Mouse (Mus musculus) v-Abl transformed pro-B cells (cell line): Measurements from ENCODE around the gene Eml6.
"Not testable (repeated sequence)": the region's sequence is repeated elsewhere in the genome, so short reads cannot be mapped to it uniquely, and the experiment has no call there.

Experiments used
- in situ Hi-C, 2 experiments: fragments of 400-800 bp; cut with MboI; formaldehyde crosslinking; loops; one replicate each; pipeline ENCODE4 v1.15.1; 2025; ENCODE audit not compliant: unreplicated experiment in 2 of 2

Eml6 gene

GRCm38 (mm10) chr11:29756007-29756406 is 269.8 kb downstream of the Eml6 start:
- in situ Hi-C loops = not testable (repeated sequence)

DNA sequence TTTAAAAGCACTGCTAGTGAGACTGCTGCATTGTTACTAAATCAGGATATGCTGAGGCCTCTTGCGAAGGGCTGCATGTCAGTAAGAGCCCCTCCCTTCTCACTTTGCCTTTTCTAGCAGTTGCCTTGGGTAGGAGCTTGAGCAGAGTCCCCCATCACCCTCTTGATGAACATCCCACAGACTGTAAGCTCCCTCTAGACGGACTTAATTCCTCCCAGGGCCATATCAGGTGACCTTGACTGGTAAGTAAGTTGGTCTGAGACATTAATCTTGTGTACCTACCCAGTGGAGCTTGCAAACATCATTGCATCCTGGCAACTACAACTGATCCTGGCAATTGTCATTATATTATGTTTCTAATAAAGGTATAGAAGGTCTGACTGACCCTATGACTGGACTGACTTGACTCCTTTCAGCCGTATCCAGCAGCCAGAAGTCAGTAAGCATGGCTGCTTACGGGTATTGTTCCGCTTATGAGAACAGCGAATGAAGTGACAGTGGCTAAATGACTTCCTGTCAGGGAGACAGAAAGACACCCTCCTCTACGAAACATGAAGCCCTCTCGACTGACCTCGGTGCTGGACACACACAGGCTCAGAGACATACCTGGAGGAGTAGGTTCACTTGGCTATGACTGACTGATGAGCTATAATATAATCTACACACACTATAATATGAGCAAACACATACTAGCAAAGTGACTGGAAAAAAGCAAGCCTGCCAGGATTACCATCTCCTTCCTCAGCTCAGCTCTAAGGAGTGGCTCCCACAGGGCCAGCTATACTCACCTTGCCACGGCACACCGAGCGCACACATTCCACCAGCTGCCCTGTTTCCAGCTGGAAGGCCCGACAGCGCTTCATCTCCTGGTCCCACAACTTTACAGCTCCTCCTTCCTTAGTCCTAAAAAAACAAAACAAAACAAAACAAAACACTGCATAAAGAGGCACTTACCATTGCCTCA is 273.9 kb downstream of the Eml6 start:
- in situ Hi-C loops = no loop called here

GRCm38 (mm10) chr11:29751013-29751412 is 274.8 kb downstream of the Eml6 start:
- in situ Hi-C loops = no loop called here

DNA sequence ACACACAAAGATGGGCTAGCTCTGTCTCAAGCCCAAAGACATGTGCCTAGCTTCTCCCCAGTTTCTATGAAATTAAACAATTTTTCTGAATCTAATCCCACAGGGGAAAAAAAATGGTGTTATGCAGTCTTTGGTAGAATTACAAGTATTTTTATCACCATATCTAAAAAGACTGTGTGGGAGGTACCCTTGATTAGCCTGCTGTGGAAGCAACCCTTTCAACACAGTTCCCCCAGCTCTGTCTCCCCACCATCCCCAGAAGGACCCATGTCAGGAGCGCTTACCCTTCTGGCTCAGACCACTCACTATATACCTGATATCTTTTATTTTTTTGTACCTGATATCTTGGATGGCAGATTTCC is 276.4 kb downstream of the Eml6 start:
- in situ Hi-C loops = no loop called here

DNA sequence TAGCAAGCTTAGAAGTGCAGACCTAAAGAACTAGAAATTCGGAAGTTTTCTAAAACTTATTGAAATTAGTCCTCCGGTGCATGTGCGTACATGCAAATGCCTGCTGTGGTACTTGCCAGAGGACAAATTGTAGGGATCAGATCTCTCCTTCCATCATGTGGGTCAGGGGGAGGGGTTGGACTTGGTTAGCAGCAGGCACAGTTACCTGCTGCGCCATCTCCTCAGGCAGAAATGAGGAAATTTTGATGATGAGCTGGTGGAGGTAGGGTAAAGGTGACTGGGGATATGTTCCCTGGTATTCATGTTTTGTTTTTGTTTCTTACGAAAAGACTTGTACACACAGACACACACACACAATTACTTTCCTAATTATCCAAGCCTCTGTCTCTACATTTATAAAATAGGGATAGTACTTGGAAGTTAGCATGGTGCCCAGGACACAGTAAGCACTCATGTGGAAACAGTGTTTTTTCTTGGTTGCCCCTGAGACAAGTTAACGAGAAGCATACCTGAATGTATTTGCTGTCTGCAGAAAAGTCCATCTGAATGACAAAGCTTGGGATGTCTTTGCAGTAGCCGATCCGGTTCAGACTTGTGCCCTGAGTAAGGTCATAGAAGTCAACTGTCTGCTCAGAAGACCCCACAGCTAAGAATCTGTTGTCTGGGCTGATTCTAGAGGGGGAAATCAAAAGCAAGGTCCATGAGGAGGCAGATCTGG is 276.9 kb downstream of the Eml6 start:
- in situ Hi-C loops = no loop called here

DNA sequence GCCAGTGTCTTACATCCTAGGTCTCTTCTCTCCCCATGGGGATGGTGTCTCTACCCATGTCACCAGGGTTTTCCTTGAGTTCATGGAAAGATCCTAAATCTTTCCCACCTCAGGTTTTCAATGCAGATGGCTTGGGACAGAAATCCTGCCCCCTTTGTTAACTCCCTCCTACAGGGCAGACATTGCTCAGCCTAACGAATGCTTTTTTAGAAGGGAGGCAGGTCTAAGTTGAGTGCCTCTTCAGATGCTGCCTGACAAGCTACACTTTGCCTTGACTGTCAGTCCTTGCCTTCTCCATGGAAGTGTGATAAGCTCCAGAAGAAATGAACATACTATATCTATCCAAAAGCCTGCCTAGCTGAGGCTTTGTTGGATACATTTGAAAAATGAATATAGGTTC is 278.0 kb downstream of the Eml6 start:
- in situ Hi-C loops = no loop called here

- in situ Hi-C loops = no loop called here
Measured at GRCm38 (mm10) chr11:29747365-29747764, 278.5 kb downstream of the Eml6 start.

DNA sequence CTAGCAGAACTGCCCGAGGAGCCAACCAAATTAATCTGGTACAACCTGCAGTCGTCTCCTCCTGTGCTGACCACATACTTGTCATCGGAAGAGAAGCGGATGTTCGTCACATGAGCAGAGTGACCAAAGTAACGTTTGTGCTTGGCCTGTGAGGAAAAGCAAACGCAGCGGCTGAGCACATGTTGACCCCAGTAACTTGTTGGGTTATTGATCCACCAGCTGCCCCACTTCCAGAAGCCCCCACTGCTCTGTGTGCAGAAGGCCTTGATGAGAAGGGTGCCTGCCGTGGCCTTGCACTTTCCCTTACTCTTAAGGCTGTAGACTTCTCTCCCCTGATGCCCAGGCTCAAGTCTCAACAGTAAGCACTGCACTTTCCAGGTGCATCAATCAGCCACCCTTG is 279.6 kb downstream of the Eml6 start:
- in situ Hi-C loops = no loop called here

- in situ Hi-C loops = no loop called here
Measured at GRCm38 (mm10) chr11:29745513-29745912, 280.3 kb downstream of the Eml6 start.

DNA sequence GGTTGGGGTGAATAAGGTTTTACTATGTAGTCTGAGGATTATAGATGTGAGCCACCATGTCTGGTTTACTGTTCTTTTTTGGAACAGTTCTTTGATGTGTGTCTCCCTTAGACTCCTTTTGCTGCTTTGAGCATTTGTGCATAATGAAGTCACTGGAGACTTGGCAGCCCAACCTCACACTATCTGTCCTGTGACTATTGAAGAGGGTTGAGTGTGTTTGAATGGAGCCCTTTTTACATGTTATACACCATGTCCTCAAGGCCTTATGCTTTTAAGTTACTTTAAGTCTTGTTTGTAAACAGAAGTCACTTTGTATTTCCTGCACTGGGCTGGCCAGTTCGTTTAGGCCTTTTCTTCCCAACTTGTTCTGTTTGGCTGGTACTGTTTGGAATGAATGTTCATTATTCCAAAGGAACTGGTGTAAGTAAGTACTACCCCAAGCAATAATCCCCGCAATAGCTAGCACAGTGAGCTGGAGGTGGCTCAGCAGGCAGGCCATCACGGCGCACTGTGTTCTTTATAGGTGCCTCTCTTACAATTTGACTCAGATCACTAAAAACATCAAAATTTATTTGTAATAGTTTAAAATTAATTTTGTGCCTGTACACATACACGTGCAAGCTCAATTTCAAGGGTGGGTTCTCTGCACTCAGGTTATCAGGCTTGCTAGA is 280.9 kb downstream of the Eml6 start:
- in situ Hi-C loops = no loop called here

DNA sequence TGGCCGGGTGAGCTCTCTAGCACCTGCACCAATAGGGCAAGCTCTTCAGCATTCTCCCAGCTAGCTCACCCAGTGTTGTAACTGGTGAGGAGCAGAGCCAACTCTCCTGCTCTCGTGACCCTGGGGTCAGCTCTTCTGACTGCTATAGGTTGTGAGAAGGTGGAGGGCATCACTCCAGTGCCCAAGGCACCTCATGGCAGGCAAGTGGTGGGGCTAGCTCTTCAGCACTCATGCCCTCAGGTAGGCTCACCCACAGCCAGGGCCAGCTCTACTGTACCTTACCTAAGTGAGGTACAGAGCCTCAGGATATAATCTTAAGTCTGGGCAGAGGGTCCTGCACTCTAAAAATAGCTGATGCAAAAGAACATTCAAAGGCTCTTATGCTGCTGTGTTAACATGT is 286.1 kb downstream of the Eml6 start:
- in situ Hi-C loops = no loop called here

GRCm38 (mm10) chr11:29727901-29728300 is 297.9 kb downstream of the Eml6 start:
- in situ Hi-C loops = no loop called here

DNA sequence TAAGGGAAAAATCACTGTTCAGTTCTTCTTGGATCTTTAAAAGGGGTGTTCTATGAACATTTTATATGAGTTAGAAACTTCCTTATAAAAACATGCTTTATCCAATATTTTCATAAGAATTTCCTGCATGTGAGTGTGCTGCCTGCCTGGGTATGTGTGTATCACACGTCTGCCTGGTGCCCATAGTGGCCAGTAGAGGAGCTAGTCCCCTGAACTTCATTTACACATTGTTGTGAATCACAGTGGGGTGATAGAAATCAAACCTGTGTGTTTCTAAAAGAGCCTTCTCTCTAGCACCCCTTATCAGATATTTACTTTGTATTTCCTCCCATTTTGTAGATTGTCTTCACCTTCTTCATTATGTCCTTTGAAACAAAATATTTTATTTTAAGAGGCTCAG is 300.2 kb downstream of the Eml6 start:
- in situ Hi-C loops = no loop called here

DNA sequence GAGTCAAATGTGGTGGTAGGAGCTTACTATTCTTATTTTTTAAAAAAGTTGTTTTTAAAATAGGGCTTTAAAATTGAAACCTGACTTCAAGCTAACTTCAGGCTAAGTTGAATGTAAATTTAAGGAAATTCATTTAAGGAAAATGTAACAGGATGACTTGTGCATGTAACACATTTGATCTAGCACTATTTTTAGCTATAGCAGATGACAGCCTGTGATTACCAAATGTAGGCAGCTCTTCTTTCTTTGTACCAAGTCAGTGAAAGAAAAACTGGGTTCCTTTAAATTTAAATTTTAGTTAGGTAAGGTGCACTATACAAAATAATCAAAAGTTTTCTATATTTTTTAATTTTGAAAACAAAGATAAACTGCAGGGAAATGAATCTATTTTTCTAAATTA is 300.7 kb downstream of the Eml6 start:
- in situ Hi-C loops = no loop called here

DNA sequence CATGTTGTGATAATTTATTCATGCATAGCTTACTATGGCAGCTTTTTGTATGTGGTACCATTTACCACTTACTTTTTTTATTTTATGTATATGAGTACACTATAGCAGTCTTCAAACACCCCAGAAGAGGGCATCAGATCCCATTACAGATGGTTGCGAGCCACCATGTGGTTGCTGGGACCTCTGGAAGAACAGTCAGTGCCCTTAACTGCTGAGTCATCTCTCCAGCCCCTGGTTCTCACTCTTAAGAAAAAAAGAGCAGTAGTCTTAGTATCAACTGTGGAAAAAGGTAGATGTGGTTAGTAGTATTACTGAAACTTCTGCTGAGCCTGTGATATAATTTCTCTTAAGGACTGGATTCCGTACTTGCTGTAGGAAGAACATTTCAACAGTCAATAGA is 301.6 kb downstream of the Eml6 start:
- in situ Hi-C loops = loop anchor here (25.0 kb wide), 2 partner anchors 462 to 488 kb away; no protein-coding TSS in a partner anchor

DNA sequence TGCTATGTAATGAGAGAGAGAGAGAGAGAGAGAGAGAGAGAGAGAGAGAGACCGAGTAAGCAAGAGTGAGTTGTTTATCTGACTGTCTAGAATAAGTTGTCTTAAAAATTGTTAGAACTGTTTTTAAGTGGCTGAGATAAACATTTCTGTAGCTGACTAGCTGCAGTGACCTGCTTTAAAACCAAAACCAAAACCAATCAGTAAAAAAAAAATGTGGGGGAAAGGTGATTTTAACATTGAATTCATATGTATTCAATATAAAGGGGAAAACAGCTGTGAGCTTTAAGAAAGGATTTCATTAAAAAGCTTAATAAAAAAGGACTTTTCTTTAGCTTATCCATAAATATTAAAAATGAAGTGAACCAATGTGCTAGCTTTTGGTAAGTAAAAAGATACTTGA is 306.2 kb downstream of the Eml6 start:
- in situ Hi-C loops = loop anchor here (10.0 to 25.0 kb wide), 3 partner anchors 165 to 493 kb away; no protein-coding TSS in a partner anchor

DNA sequence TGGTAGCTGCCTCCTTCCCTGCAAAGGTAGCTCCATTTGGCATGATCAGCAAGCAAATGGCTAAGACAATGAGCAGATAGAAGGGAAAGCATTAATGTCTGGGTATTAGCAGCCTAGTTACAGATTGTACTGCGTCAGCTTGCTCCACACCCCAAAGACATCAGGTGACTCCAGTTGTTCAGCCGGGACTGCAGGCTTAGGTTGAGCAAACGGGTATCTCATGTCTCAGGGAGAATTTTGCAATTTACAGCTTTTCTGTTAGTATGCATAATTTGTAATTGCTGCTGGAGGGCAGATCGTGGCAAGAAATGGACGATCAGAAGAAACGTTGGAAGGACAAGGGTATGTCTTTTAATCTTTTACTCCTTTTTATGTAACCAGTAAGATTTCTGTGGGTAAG is 307.3 kb downstream of the Eml6 start:
- in situ Hi-C loops = loop anchor here (10.0 to 25.0 kb wide), 3 partner anchors 166 to 494 kb away; no protein-coding TSS in a partner anchor

GRCm38 (mm10) chr11:29715499-29715898 is 310.3 kb downstream of the Eml6 start:
- in situ Hi-C loops = loop anchor here (10.0 to 25.0 kb wide), 3 partner anchors 169 to 497 kb away; no protein-coding TSS in a partner anchor

GRCm38 (mm10) chr11:29714789-29715188 is 311.0 kb downstream of the Eml6 start:
- in situ Hi-C loops = loop anchor here (10.0 to 25.0 kb wide), 3 partner anchors 170 to 498 kb away; no protein-coding TSS in a partner anchor

GRCm38 (mm10) chr11:29714114-29714513 is 311.7 kb downstream of the Eml6 start:
- in situ Hi-C loops = loop anchor here (10.0 to 25.0 kb wide), 3 partner anchors 171 to 498 kb away; no protein-coding TSS in a partner anchor

GRCm38 (mm10) chr11:29709512-29709911 is 316.3 kb downstream of the Eml6 start:
- in situ Hi-C loops = loop anchor here (25.0 kb wide), 2 partner anchors 447 to 503 kb away; no protein-coding TSS in a partner anchor
